Mouse (Mus musculus) embryonic facial prominence, embryonic 15.5 days (tissue): ENCODE data around the gene Pald1. TPM values are rescaled to one million over a fixed set of nuclear protein-coding genes. Genes with fewer than 3 reads are reported as not detected.

Experiments used
- ATAC-seq: fragments of 200-750 bp; cut with Nextera tagmentation; 2 replicates; pipeline ENCODE4 v1.8.0; 2017; ENCODE audit warnings: low read depth, moderate TSS enrichment; ENCODE audit not compliant: insufficient number of reproducible peaks, low FRiP score, low TSS enrichment
- H3K27ac ChIP-seq: fragments of 300-500 bp; sonication (generic); replicated peaks from 2 replicates; pipeline ENCODE4 v1.5.1; 2015; ENCODE audit warnings: mild to moderate bottlenecking, inconsistent platforms
- H3K27me3 ChIP-seq: fragments of 300-500 bp; sonication (generic); 2 replicates; pipeline ENCODE4 v1.6.1; 2015; ENCODE audit warnings: inconsistent platforms
- H3K36me3 ChIP-seq: fragments of 300-500 bp; sonication (generic); 2 replicates; pipeline ENCODE4 v1.6.1; 2015; ENCODE audit warnings: mild to moderate bottlenecking, inconsistent platforms
- H3K4me1 ChIP-seq: fragments of 300-500 bp; sonication (generic); 2 replicates; pipeline ENCODE4 v1.6.1; 2015; ENCODE audit warnings: inconsistent platforms
- H3K4me2 ChIP-seq: fragments of 300-500 bp; sonication (generic); replicated peaks from 2 replicates; pipeline ENCODE4 v1.6.1; 2015; ENCODE audit warnings: mild to moderate bottlenecking, inconsistent platforms
- H3K4me3 ChIP-seq: fragments of 300-500 bp; sonication (generic); replicated peaks from 2 replicates; pipeline ENCODE4 v1.5.1; 2015; ENCODE audit warnings: mild to moderate bottlenecking, inconsistent platforms
- H3K9ac ChIP-seq: fragments of 300-500 bp; sonication (generic); 2 replicates; pipeline ENCODE4 v1.6.1; 2015; ENCODE audit warnings: inconsistent platforms
- H3K9me3 ChIP-seq: fragments of 300-500 bp; sonication (generic); replicated peaks from 2 replicates; pipeline ENCODE4 v1.6.1; 2016; ENCODE audit warnings: inconsistent platforms
- WGBS: fragments of 180-500 bp; shearing (Covaris S2); methylation state at CpG from one replicate; pipeline ENCODE4 v1.1.7; 2015; 5-methylcytosine and 5-hydroxymethylcytosine counted together
- polyA plus RNA-seq: library from polyadenylated mRNA; unstranded; fragments of >200 nt; fragmentation: Nextera tagmentation; extraction: Ambion mirVana; gene quantifications from 2 replicates; pipeline ENCODE4 v1.2.1, GENCODE M21; 2015

Pald1 gene
- polyA plus RNA-seq, 1 experiment from 2014 or later, result 22.8 TPM

DNA sequence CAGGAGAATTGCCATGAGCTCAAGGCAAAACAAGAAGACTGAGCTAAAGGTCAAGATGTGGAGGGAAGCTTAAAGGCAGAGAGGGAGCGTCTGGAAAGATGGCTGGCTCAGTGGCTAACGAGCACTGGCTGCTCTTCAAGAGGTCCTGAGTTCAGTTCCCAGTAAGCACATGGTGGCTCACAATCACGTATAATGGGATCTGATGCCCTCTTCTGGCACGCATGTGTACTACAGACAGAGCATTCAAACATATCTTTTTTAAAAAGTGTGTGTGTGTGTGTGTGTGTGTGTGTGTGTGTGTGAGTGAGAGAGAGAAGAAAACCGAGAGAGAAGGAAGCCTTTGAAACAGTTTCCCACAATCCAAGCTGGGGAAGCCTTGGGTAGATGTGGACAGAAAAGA lies 19.1 kb upstream of the Pald1 start:
- H3K4me3 ChIP-seq, result no peak overlapping the region
- peaks cover 7% of the 10 kb centered on the region; the same call in 1 of the 2 replicates for H3K27me3 ChIP-seq
- no peak overlapping the region for H3K4me2 ChIP-seq
- no peaks in the 10 kb centered on the region for H3K36me3 ChIP-seq
- H3K27ac ChIP-seq, result no peak overlapping the region
- no peaks in the 10 kb centered on the region for H3K9me3 ChIP-seq
- no peak for ATAC-seq
- no peak overlapping the region for H3K9ac ChIP-seq
- 0 out of 2 replicates have a peak, but pooled peaks cover 6% of the 10 kb centered on the region for H3K4me1 ChIP-seq
- 65% methylated on average over 5 of the region's 5 CpGs for WGBS

DNA sequence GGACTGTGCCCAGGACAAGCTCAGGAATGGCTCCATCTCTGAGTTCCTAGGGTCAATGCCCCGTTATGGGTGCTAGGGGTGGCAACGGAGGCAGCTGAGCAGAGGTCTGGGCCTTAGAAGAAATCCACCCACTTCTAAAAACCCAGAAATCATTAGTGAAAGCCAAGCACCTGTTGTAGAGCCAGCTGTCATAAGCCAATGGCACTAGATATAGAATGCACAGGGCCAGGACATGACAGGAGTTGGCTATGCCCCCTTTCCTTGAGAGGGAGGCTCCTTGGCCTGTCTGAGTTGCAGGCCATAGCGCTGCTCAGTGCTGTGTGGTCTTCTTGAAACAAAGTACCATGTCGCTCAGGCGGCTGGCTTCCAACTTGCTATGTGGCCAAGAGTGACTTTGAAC lies 17.1 kb upstream of the Pald1 start:
- Histone ChIP-seq H3K27ac (no peak overlapping the region), H3K27me3 (no peaks in the 10 kb centered on the region), H3K36me3 (no peaks in the 10 kb centered on the region), H3K9ac (no peak overlapping the region), H3K4me3 (no peak overlapping the region), H3K4me2 (no peak overlapping the region), H3K9me3 (no peaks in the 10 kb centered on the region), H3K4me1 (0 out of 2 replicates have a peak, but pooled peaks cover 2% of the 10 kb centered on the region)
- 85% methylated on average over 5 of the region's 5 CpGs for WGBS
- ATAC-seq, result no peak

DNA sequence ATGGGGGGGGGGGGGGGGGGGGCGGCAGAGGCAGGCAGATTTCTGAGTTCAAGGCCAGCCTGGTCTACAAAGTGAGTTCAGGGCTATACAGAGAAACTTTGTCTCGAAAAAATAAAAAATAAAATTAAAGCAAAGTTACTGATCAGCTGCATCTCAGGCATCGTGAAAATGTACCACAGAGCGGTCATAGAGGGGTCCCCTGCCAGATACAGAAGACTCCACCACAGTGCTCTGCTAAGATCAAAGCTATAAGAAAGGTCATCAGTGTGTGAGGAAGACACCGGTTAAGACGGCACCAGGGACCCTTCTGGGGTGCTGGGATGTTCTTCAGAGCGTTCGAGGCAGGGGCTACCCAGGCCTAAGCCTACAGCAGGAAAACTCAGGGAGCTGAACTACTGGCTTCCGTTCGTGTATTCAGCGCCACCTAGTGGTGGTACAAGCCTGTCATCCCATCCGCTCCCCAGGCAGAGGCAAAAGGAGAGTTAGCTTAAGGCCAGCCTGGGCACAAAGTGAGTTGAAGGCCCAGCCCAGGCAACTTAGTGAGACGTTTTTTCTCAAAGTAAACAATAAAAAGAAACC lies 15.9 kb upstream of the Pald1 start:
- Histone ChIP-seq H3K4me1 (0 out of 2 replicates have a peak, but pooled peaks cover 2% of the 10 kb centered on the region), H3K9me3 (no peaks in the 10 kb centered on the region), H3K27ac (no peak overlapping the region), H3K36me3 (no peaks in the 10 kb centered on the region), H3K4me3 (no peak overlapping the region), H3K9ac (no peak overlapping the region), H3K4me2 (no peak overlapping the region), H3K27me3 (no peaks in the 10 kb centered on the region)
- WGBS, result 27% methylated on average over 13 of the region's 13 CpGs
- ATAC-seq, result peak; percentile 73

DNA sequence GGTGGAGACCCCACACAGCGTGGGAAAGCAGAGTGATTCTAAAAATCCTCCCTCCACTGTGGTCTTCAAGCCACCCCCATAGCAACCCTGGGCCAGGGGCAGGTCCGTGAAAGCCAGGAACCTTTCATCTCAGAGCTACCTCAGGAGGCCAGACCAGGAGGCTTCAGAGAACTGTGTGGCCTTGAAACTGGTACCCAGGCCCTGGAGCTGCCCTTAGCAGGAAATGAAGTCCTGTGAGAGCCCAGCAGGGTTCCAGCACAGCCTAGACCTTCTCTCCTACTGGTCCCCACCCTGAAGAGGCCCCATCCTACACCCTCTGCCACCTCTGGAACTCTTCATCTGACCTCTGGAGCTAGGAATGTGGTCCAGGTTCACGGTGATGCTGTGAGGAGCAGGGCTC lies 14.8 kb upstream of the Pald1 start:
- Histone ChIP-seq H3K9ac (no peak overlapping the region), H3K27ac (no peak overlapping the region), H3K4me1 (0 out of 2 replicates have a peak, but pooled peaks cover 2% of the 10 kb centered on the region), H3K36me3 (no peaks in the 10 kb centered on the region), H3K4me2 (no peak overlapping the region), H3K9me3 (no peaks in the 10 kb centered on the region), H3K27me3 (no peaks in the 10 kb centered on the region), H3K4me3 (no peak overlapping the region)
- 0 out of 2 replicates have a peak, but pooled peaks have one; percentile 8 for ATAC-seq
- 53% methylated on average over 3 of the region's 3 CpGs for WGBS

DNA sequence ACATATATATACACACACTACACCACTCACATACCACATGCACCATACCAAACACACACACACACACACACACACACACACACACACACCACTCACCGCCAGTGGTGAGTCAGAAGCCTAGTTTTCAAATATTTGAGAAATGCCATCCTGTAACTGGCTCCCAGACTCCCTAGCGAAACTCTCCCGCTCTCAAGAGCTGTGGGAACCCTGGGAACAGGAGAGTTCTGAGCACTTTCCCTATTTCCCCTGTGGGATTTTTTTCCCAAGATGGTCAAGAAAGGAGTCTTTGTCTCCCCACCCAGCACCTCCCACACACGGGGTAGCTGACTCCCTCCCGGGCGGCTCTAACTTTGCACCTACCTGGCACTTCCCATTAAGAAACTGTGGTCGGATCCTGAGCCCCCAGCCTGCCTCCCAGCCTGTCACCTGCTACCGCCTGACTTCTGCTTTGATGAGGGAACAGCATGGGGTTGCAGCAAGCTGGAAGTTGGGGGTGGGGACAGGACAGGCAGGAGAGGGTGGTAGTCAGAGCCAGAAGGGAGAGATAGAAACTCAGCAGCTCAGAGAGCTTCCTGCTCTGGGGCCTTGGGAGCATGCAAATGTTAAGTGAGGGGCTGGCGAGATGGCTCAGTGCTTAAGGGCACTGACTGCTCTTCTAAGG lies 11.3 kb upstream of the Pald1 start:
- no peak for ATAC-seq
- Histone ChIP-seq H3K4me2 (peak overlapping the region; percentile 8; the same call in 1 of the 2 replicates), H3K9me3 (no peaks in the 10 kb centered on the region), H3K4me3 (no peak overlapping the region), H3K36me3 (no peaks in the 10 kb centered on the region), H3K4me1 (peaks cover 6% of the 10 kb centered on the region; the same call in 1 of the 2 replicates), H3K27me3 (no peaks in the 10 kb centered on the region), H3K27ac (no peak overlapping the region), H3K9ac (no peak overlapping the region)
- WGBS, result 10% methylated on average over 9 of the region's 9 CpGs

GRCm38 (mm10) chr10:61392584-61392983 lies 9.3 kb upstream of the Pald1 start:
- H3K4me3 ChIP-seq, result no peak overlapping the region
- no peak overlapping the region for H3K4me2 ChIP-seq
- no peak overlapping the region for H3K27ac ChIP-seq
- no peak overlapping the region for H3K9ac ChIP-seq
- H3K9me3 ChIP-seq, result no peaks in the 10 kb centered on the region
- ATAC-seq, result no peak
- 52% methylated on average over 4 of the region's 4 CpGs for WGBS
- no peaks in the 10 kb centered on the region for H3K27me3 ChIP-seq
- H3K4me1 ChIP-seq, result peaks cover 4% of the 10 kb centered on the region; the same call in 1 of the 2 replicates
- no peaks in the 10 kb centered on the region for H3K36me3 ChIP-seq

DNA sequence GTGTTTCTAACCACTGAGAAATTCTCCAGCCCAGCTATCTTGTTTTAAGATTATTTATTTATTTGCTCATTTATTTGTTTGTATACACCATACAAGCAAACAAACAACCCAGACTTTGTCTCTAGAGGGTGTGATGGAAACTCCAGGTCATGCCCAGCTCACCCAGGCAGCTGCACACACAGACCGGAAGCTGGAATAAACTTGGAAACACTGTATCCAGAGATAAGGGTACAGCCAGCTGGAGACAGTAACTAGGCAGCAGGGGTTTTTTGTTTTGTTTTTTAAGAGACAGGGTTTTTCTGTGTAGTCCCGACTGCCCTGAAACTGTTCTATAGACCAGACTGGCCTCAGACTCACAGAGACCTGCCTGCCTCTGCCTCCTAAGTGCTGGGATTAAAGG lies 6.8 kb upstream of the Pald1 start:
- H3K27ac ChIP-seq, result no peak overlapping the region
- no peak overlapping the region for H3K9ac ChIP-seq
- no peaks in the 10 kb centered on the region for H3K9me3 ChIP-seq
- no peaks in the 10 kb centered on the region for H3K27me3 ChIP-seq
- WGBS, result 78% methylated on average over 2 of the region's 2 CpGs
- no peak overlapping the region for H3K4me3 ChIP-seq
- no peak for ATAC-seq
- no peak overlapping the region for H3K4me2 ChIP-seq
- H3K36me3 ChIP-seq, result no peaks in the 10 kb centered on the region
- peaks cover 4% of the 10 kb centered on the region; the same call in 1 of the 2 replicates for H3K4me1 ChIP-seq

GRCm38 (mm10) chr10:61389020-61389419 lies 5.7 kb upstream of the Pald1 start:
- ATAC-seq, result no peak
- Histone ChIP-seq H3K4me2 (no peak overlapping the region), H3K4me1 (peaks cover 8% of the 10 kb centered on the region), H3K9ac (no peak overlapping the region), H3K9me3 (no peaks in the 10 kb centered on the region), H3K36me3 (no peaks in the 10 kb centered on the region), H3K27ac (no peak overlapping the region), H3K27me3 (no peaks in the 10 kb centered on the region), H3K4me3 (no peak overlapping the region)
- 60% methylated on average over 5 of the region's 5 CpGs for WGBS

GRCm38 (mm10) chr10:61386284-61386683 lies 3.0 kb upstream of the Pald1 start:
- no peak overlapping the region for H3K4me3 ChIP-seq
- no peak overlapping the region for H3K4me2 ChIP-seq
- no peak overlapping the region for H3K27ac ChIP-seq
- no peak overlapping the region for H3K9ac ChIP-seq
- 58% methylated on average over 6 of the region's 6 CpGs for WGBS
- no peak for ATAC-seq
- peaks cover 27% of the 10 kb centered on the region for H3K4me1 ChIP-seq
- no peaks in the 10 kb centered on the region for H3K27me3 ChIP-seq
- no peaks in the 10 kb centered on the region for H3K9me3 ChIP-seq
- no peaks in the 10 kb centered on the region for H3K36me3 ChIP-seq

GRCm38 (mm10) chr10:61385174-61385573 lies 1.8 kb upstream of the Pald1 start:
- ATAC-seq, result no peak
- WGBS, result 74% methylated on average over 6 of the region's 6 CpGs
- Histone ChIP-seq H3K27ac (no peak overlapping the region), H3K4me1 (peaks cover 36% of the 10 kb centered on the region), H3K9ac (no peak overlapping the region), H3K9me3 (no peaks in the 10 kb centered on the region), H3K4me2 (no peak overlapping the region), H3K27me3 (no peaks in the 10 kb centered on the region), H3K4me3 (no peak overlapping the region), H3K36me3 (no peaks in the 10 kb centered on the region)

GRCm38 (mm10) chr10:61383715-61384047 lies 351 bp upstream of the Pald1 start:
- H3K27ac ChIP-seq, result 0 out of 2 replicates have a peak overlapping the region, but pooled peaks have one; percentile 55
- H3K4me1 ChIP-seq, result peaks cover 44% of the 10 kb centered on the region
- peak overlapping the region; percentile 71 for H3K4me3 ChIP-seq
- H3K9me3 ChIP-seq, result no peaks in the 10 kb centered on the region
- ATAC-seq, result no peak
- no peaks in the 10 kb centered on the region for H3K36me3 ChIP-seq
- peak overlapping the region; percentile 75 for H3K9ac ChIP-seq
- H3K27me3 ChIP-seq, result no peaks in the 10 kb centered on the region
- peak overlapping the region; percentile 96 for H3K4me2 ChIP-seq
- WGBS, result 4% methylated on average over 11 of the region's 11 CpGs
